9 mouse cellular contexts compared by ENCODE assay signal in genomic region chrX:98348036-98348435, GRCm38 (mm10).
DNase-seq lines count a peak whose midpoint lies in the region; ATAC-seq and TF ChIP-seq lines count a peak whose summit lies in the region.
"Had no signal": no experiment of that assay in that cellular context is flagged by ENCODE, and none has a peak within 500 bp of the region (broad histone marks: within the 10 kb centered on the region; RNA-seq: fewer than 3 reads in every experiment).

No protein-coding gene starts in this region.

- no peak overlapping the region for H3K9ac ChIP-seq in limb, embryonic 14.5 days (ENCODE audit: low read depth, low read length, severe bottlenecking)
- no peak overlapping the region for H3K9ac ChIP-seq in midbrain, embryonic 11.5 days (ENCODE audit: low read length)
- H3K9ac ChIP-seq: embryonic facial prominence, embryonic 12.5 days; lung, embryonic 14.5 days had no signal

- H3K4me2 ChIP-seq in limb, embryonic 14.5 days (replicated peaks; ENCODE audit: low read depth, low read length, severe bottlenecking) = no peak overlapping the region
- H3K4me2 ChIP-seq in midbrain, embryonic 11.5 days = no peak overlapping the region
- H3K4me2 ChIP-seq: embryonic facial prominence, embryonic 12.5 days; lung, embryonic 14.5 days had no signal

- ATAC-seq in limb, embryonic 14.5 days (ENCODE audit: low FRiP score, low read depth) = no peak
- ATAC-seq in midbrain, embryonic 11.5 days (ENCODE audit: low FRiP score) = no peak

- WGBS in limb, embryonic 14.5 days = 26% methylated on average over 4 of the region's 4 CpGs
- 41% methylated on average over 4 of the region's 4 CpGs for WGBS in limb, embryonic 10.5 days
- 40% methylated on average over 4 of the region's 4 CpGs for WGBS in midbrain, embryonic 11.5 days

- H3K36me3 ChIP-seq in limb, embryonic 14.5 days (ENCODE audit: control insufficient read depth, insufficient read depth, low read length) = no peaks in the 10 kb centered on the region
- H3K36me3 ChIP-seq in limb, embryonic 10.5 days = no peaks in the 10 kb centered on the region
- H3K36me3 ChIP-seq in midbrain, embryonic 11.5 days (ENCODE audit: control insufficient read depth, insufficient read depth, low read length) = no peaks in the 10 kb centered on the region
- H3K36me3 ChIP-seq: embryonic facial prominence, embryonic 12.5 days had no signal

- peak; percentile 30 for DNase-seq in limb, embryonic 14.5 days (ENCODE audit: low spot score)
- no peak for DNase-seq in limb, embryonic 10.5 days (ENCODE audit: low spot score)
- peak; percentile 51 for DNase-seq in fibroblast of lung, adult 2 months (ENCODE audit: low read depth)
- DNase-seq in heart, postnatal 14 days = peak; percentile 44 to 67
- peak; percentile 63 for DNase-seq in skeletal muscle tissue, adult 2 months (ENCODE audit: low read depth, low spot score)
- no peak for DNase-seq in midbrain, embryonic 11.5 days (ENCODE audit: low spot score, missing footprints)
- DNase-seq in frontal cortex, adult 2 months (ENCODE audit: extremely low spot score in 1 of 2, low spot score in 1 of 2) = no peak
- DNase-seq: lung, embryonic 14.5 days had no signal

- intact Hi-C loops in heart, postnatal 14 days (cut with DNase I) = no loop called here

- no peaks in the 10 kb centered on the region for H3K9me3 ChIP-seq in limb, embryonic 14.5 days (ENCODE audit: control insufficient read depth, low read length)
- no peaks in the 10 kb centered on the region for H3K9me3 ChIP-seq in limb, embryonic 10.5 days (replicated peaks)
- no peaks in the 10 kb centered on the region for H3K9me3 ChIP-seq in midbrain, embryonic 11.5 days (ENCODE audit: control insufficient read depth, low read length)
- H3K9me3 ChIP-seq: embryonic facial prominence, embryonic 12.5 days had no signal

- H3K4me1 ChIP-seq in limb, embryonic 14.5 days (ENCODE audit: control insufficient read depth, insufficient read depth, low read length) = no peaks in the 10 kb centered on the region
- H3K4me1 ChIP-seq in limb, embryonic 10.5 days = no peaks in the 10 kb centered on the region
- no peaks in the 10 kb centered on the region for H3K4me1 ChIP-seq in midbrain, embryonic 11.5 days (ENCODE audit: control insufficient read depth, insufficient read depth, low read length)
- H3K4me1 ChIP-seq: embryonic facial prominence, embryonic 12.5 days had no signal

- no peaks in the 10 kb centered on the region for H3K27me3 ChIP-seq in limb, embryonic 14.5 days (ENCODE audit: control insufficient read depth, insufficient read depth, low read length)
- H3K27me3 ChIP-seq in limb, embryonic 10.5 days (ENCODE audit: low read depth, poor library complexity, severe bottlenecking) = peaks cover 12% of the 10 kb centered on the region; the same call in 1 of the 2 replicates
- no peaks in the 10 kb centered on the region for H3K27me3 ChIP-seq in midbrain, embryonic 11.5 days (ENCODE audit: control insufficient read depth, insufficient read depth, low read length)
- H3K27me3 ChIP-seq: embryonic facial prominence, embryonic 12.5 days had no signal

- no peak for TF ChIP-seq POLR2A in limb, embryonic 14.5 days (IDR thresholded peaks at IDR 0.05; ENCODE audit: borderline replicate concordance, extremely low read depth, insufficient read depth, insufficient read length)

- no peak overlapping the region for H3K4me3 ChIP-seq in limb, embryonic 14.5 days (replicated peaks; ENCODE audit: low read length)
- no peak overlapping the region for H3K4me3 ChIP-seq in limb, embryonic 10.5 days
- no peak overlapping the region for H3K4me3 ChIP-seq in midbrain, embryonic 11.5 days (ENCODE audit: low read depth, low read length)
- H3K4me3 ChIP-seq: embryonic facial prominence, embryonic 12.5 days had no signal

- H3K27ac ChIP-seq in limb, embryonic 14.5 days (replicated peaks; ENCODE audit: low read depth, low read length) = no peak overlapping the region
- H3K27ac ChIP-seq in limb, embryonic 10.5 days = no peak overlapping the region
- H3K27ac ChIP-seq in midbrain, embryonic 11.5 days (ENCODE audit: low read depth, low read length) = no peak overlapping the region
- H3K27ac ChIP-seq: embryonic facial prominence, embryonic 12.5 days had no signal

Comparison
In these comparisons a context has a peak if more than half of its experiments do, and no peak if none do; other contexts are left out.
1. DNase-seq: peak in limb, embryonic 14.5 days (single experiment), fibroblast of lung, adult 2 months (single experiment), heart, postnatal 14 days (2 of 2) and skeletal muscle tissue, adult 2 months (single experiment); none in limb, embryonic 10.5 days (single experiment), midbrain, embryonic 11.5 days (single experiment) and frontal cortex, adult 2 months (0 of 2).